Mouse (Mus musculus) lung, postnatal 4 days (tissue): Measurements from ENCODE around the gene Ccdc194.
A peak's percentile ranks its signal among the peaks of the same experiment; 100 is the strongest.

ENCODE experiments used
- DNase-seq, 2 experiments: peaks; one replicate each; pipeline ENCODE4 v3.0.0; 2021

The Ccdc194 gene

GRCm38 (mm10) chr8:71525226-71526050 lies at the start of gene Ccdc194:
Gene Ccdc194 (minus strand): TSS chr8:71525711.
- no peak for DNase-seq

- DNase-seq, result no peak
These were observed 49.5 kb upstream of the Ccdc194 start for GRCm38 (mm10) chr8:71575020-71575419.

- no peak for DNase-seq
These were observed 48.9 kb upstream of the Ccdc194 start for GRCm38 (mm10) chr8:71574426-71574825.

GRCm38 (mm10) chr8:71572847-71573633 lies 47.5 kb upstream of the Ccdc194 start:
- peak in 1 of 2 experiments; percentile 69 for DNase-seq

GRCm38 (mm10) chr8:71572077-71572476 lies 46.6 kb upstream of the Ccdc194 start:
- DNase-seq, result no peak

- peak; percentile 93 to 96 for DNase-seq
These were observed 44.9 kb upstream of the Ccdc194 start for GRCm38 (mm10) chr8:71570291-71570954.

- peak; percentile 90 to 93 for DNase-seq
These were observed 44.1 kb upstream of the Ccdc194 start for GRCm38 (mm10) chr8:71569366-71570290.

- DNase-seq, result no peak
These were observed 43.4 kb upstream of the Ccdc194 start for GRCm38 (mm10) chr8:71568941-71569340.

- peak; percentile 65 to 82 for DNase-seq
These were observed 43.0 kb upstream of the Ccdc194 start, which contains the start of gene Slc27a1 for GRCm38 (mm10) chr8:71568387-71568937. Gene Slc27a1 (plus strand): TSS chr8:71568882.

GRCm38 (mm10) chr8:71567587-71567986 lies 42.1 kb upstream of the Ccdc194 start:
- DNase-seq, result no peak

- DNase-seq, result no peak
These were observed 41.0 kb upstream of the Ccdc194 start, which contains the start of gene Nxnl1 for GRCm38 (mm10) chr8:71566501-71566900. Gene Nxnl1 (minus strand): TSS chr8:71566601.

GRCm38 (mm10) chr8:71563992-71564391 lies 38.5 kb upstream of the Ccdc194 start:
- no peak for DNase-seq

- peak; percentile 84 to 90 for DNase-seq
These were observed 37.2 kb upstream of the Ccdc194 start for GRCm38 (mm10) chr8:71562751-71563150.

GRCm38 (mm10) chr8:71561401-71561800 lies 35.9 kb upstream of the Ccdc194 start:
- peak; percentile 60 to 79 for DNase-seq

GRCm38 (mm10) chr8:71560765-71561164 lies 35.3 kb upstream of the Ccdc194 start:
- no peak for DNase-seq

GRCm38 (mm10) chr8:71560071-71560470 lies 34.6 kb upstream of the Ccdc194 start:
- no peak for DNase-seq

GRCm38 (mm10) chr8:71558958-71559690 lies 33.6 kb upstream of the Ccdc194 start:
- peak; percentile 82 to 84 for DNase-seq

GRCm38 (mm10) chr8:71558071-71558957 lies 32.8 kb upstream of the Ccdc194 start, which contains the start of gene Tmem221:
Gene Tmem221 (minus strand): TSS chr8:71558871.
- peak; percentile 29 to 36 for DNase-seq

- DNase-seq, result no peak
These were observed 29.1 kb upstream of the Ccdc194 start for GRCm38 (mm10) chr8:71554644-71555043.

GRCm38 (mm10) chr8:71554001-71554400 lies 28.5 kb upstream of the Ccdc194 start:
- no peak for DNase-seq
